Mouse (Mus musculus) megakaryocyte, embryonic 14.5 days (primary cell): Measurements from ENCODE around the gene Arhgef19.

Source experiments
- FLI1 ChIP-seq: IDR thresholded peaks from 2 replicates; pipeline ENCODE4 v1.6.1; 2012; ENCODE audit warnings: low read length, inconsistent platforms, mixed read lengths
- GATA1 ChIP-seq: IDR thresholded peaks from 3 replicates; pipeline ENCODE4 v1.6.1; 2012; ENCODE audit warnings: mixed read lengths, low read length, inconsistent platforms, borderline replicate concordance

DNA sequence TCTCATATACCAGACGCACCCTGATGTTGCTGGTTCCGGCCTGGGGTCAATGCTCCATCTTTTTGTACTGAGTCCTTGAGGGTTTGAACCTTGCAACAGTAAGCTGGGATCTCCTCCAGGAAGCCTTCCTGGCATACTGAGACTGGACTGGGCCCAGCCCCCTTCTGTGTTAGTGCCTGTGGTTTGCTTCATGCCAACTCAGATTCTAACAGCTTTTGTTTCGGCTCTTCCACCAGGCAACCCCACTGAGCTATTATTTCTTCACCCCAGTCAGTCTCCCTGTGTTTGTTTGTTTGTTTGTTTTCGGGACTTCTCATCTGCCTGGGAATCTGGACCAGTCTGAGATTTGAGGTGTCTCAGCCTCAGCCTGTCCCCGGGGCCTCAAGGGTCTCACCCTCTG lies 5.1 kb downstream of the Arhgef19 start:
- no peak for TF ChIP-seq FLI1
- no peak for TF ChIP-seq GATA1
